Mouse (Mus musculus): ENCODE data around the gene Tead1.

- TF ChIP-seq CTCF (IDR thresholded peaks at IDR 0.05; ENCODE audit: borderline replicate concordance, control insufficient read depth, extremely low read depth, insufficient read depth, low read length, poor library complexity) (no peak), POLR2A (IDR thresholded peaks at IDR 0.05; ENCODE audit: control insufficient read depth, extremely low read depth, insufficient read depth, low read length, poor library complexity) (no peak)
Observed at GRCm38 (mm10) chr7:112915571-112915970, 236.5 kb downstream of the Tead1 start.
